Comparison of ENCODE assay signal across 8 mouse cellular contexts in genomic region chr9:63091971-63092528, GRCm38 (mm10). TPM values are rescaled to one million over a fixed set of nuclear protein-coding genes. Genes with fewer than 3 reads are reported as not detected.
DNase-seq lines count a peak whose midpoint lies in the region; TF ChIP-seq lines count a peak whose summit lies in the region.

No protein-coding gene starts in this region.

- peak overlapping the region; percentile 49 for H3K4me3 ChIP-seq in hindbrain, embryonic 10.5 days
- peak overlapping the region; percentile 91 for H3K4me3 ChIP-seq in lung, adult 2 months (replicated peaks; ENCODE audit: extremely low read depth, low read depth, low read length)
- H3K4me3 ChIP-seq in olfactory bulb, adult 2 months (ENCODE audit: insufficient read depth, low read depth, low read length) = peak overlapping the region; percentile 34

- H3K4me1 ChIP-seq in hindbrain, embryonic 10.5 days (replicated peaks) = peaks cover 34% of the 10 kb centered on the region
- H3K4me1 ChIP-seq in lung, adult 2 months (ENCODE audit: control insufficient read depth, insufficient read depth, low read length) = peaks cover 12% of the 10 kb centered on the region
- peaks cover 16% of the 10 kb centered on the region for H3K4me1 ChIP-seq in olfactory bulb, adult 2 months (ENCODE audit: control insufficient read depth, insufficient read depth, low read length)

- H3K36me3 ChIP-seq in hindbrain, embryonic 10.5 days = no peaks in the 10 kb centered on the region

- H3K27ac ChIP-seq in hindbrain, embryonic 10.5 days = peak overlapping the region; percentile 91
- H3K27ac ChIP-seq in olfactory bulb, adult 2 months (ENCODE audit: insufficient read depth, low read depth, low read length) = peak overlapping the region; percentile 84

- H3K27me3 ChIP-seq in hindbrain, embryonic 10.5 days (ENCODE audit: insufficient read depth, poor library complexity, severe bottlenecking) = no peaks in the 10 kb centered on the region

- no peaks in the 10 kb centered on the region for H3K9me3 ChIP-seq in hindbrain, embryonic 10.5 days

- DNase-seq in MN1 (ENCODE audit: low spot score) = peak; percentile 82
- peak; percentile 73 to 84 for DNase-seq in cerebellum, postnatal 14 days
- DNase-seq in frontal cortex, postnatal 14 days (ENCODE audit: low spot score in 2 of 2) = peak; percentile 72 to 78
- peak; percentile 83 for DNase-seq in hindbrain, embryonic 10.5 days (ENCODE audit: low spot score)
- peak; percentile 48 for DNase-seq in layer of hippocampus, adult 9-10 months (ENCODE audit: low spot score)
- peak; percentile 71 for DNase-seq in lung, adult 2 months
- DNase-seq in urinary bladder, postnatal 4 days (ENCODE audit: low spot score in 2 of 2) = peak; percentile 82 to 86

- no peak for TF ChIP-seq CTCF in lung, adult 2 months (IDR thresholded peaks at IDR 0.05; ENCODE audit: insufficient read depth, low read length)
- TF ChIP-seq CTCF in olfactory bulb, adult 2 months (IDR thresholded peaks at IDR 0.05; ENCODE audit: insufficient read depth, low read depth, low read length) = no peak

- TF ChIP-seq POLR2A in lung, adult 2 months (IDR thresholded peaks at IDR 0.05; ENCODE audit: borderline replicate concordance, extremely low read depth, low read depth, low read length) = peak; percentile 52; the same call in 1 of the 2 replicates
- no peak for TF ChIP-seq POLR2A in olfactory bulb, adult 2 months (IDR thresholded peaks at IDR 0.05; ENCODE audit: insufficient read depth, low read depth, low read length)

- under 1% methylated on average over 13 of the region's 13 CpGs for WGBS in hindbrain, embryonic 10.5 days
- 1% methylated on average over 13 of the region's 13 CpGs for WGBS in lung, adult 2 months
- 6% methylated on average over 13 of the region's 13 CpGs for WGBS in olfactory bulb, adult 2 months

RNA-seq across cellular contexts. Expression of gene Skor1, which starts 56.7 kb away (rescaled TPM):
- 0.68 and 6.8 TPM in 2 replicates for polyA plus RNA-seq in hindbrain, embryonic 10.5 days (2016; fragmentation: Nextera tagmentation; extraction: Ambion mirVana)
- polyA plus RNA-seq in lung, adult 2 months (2012; rRNA removed) = 0.02 and 0.07 TPM in 2 replicates
- not detected in 2 replicates for polyA plus RNA-seq in olfactory bulb, adult 2 months (2012; ENCODE audit: insufficient read depth, insufficient read length, low replicate concordance, missing spikeins)

Comparison
In these comparisons a context has a peak if more than half of its experiments do, and no peak if none do; other contexts are left out.
1. Peak in every context shown above with its lines: DNase-seq, H3K4me3 ChIP-seq and H3K27ac ChIP-seq.
2. H3K4me3 ChIP-seq: peak in every context shown above with its lines; median percentile 91 in lung, adult 2 months; 49 in hindbrain, embryonic 10.5 days; 34 in olfactory bulb, adult 2 months.